Mouse (Mus musculus) hindbrain, embryonic 11.5 days (tissue): ENCODE results near the gene Ky. TPM values are rescaled to one million over a fixed set of nuclear protein-coding genes. Genes with fewer than 3 reads are reported as not detected.

Experiments used
- ATAC-seq: fragments of 200-750 bp; cut with Nextera tagmentation; 2 replicates; pipeline ENCODE4 v1.8.0; 2017; ENCODE audit warnings: mild to moderate bottlenecking, moderate TSS enrichment, moderate library complexity; ENCODE audit not compliant: low FRiP score
- DNase-seq: peaks from one replicate; pipeline ENCODE4 v3.0.0-alpha.2; 2015; ENCODE audit warnings: low spot score
- H3K27ac ChIP-seq: fragments of 300-500 bp; sonication (generic); 2 replicates; pipeline ENCODE4 v1.5.1; 2014; ENCODE audit warnings: mild to moderate bottlenecking, low read depth, low read length
- H3K27me3 ChIP-seq: fragments of 300-500 bp; sonication (generic); 2 replicates; pipeline ENCODE4 v1.6.1; 2014; ENCODE audit warnings: mild to moderate bottlenecking, low read length, moderate library complexity, mixed read lengths; ENCODE audit not compliant: control insufficient read depth, insufficient read depth
- H3K36me3 ChIP-seq: fragments of 300-500 bp; sonication (generic); 2 replicates; pipeline ENCODE4 v1.6.1; 2014; ENCODE audit warnings: mild to moderate bottlenecking, low read length, moderate library complexity, mixed read lengths; ENCODE audit not compliant: control insufficient read depth, insufficient read depth
- H3K4me1 ChIP-seq: fragments of 300-500 bp; sonication (generic); replicated peaks from 2 replicates; pipeline ENCODE4 v1.6.1; 2014; ENCODE audit warnings: low read length, mixed read lengths; ENCODE audit not compliant: control insufficient read depth, insufficient read depth
- H3K4me2 ChIP-seq: fragments of 300-500 bp; sonication (generic); replicated peaks from 2 replicates; pipeline ENCODE4 v1.6.1; 2014; ENCODE audit warnings: mild to moderate bottlenecking, low read depth, low read length
- H3K4me3 ChIP-seq: fragments of 300-500 bp; sonication (generic); 2 replicates; pipeline ENCODE4 v1.5.1; 2014; ENCODE audit warnings: low read depth, low read length
- H3K9ac ChIP-seq: fragments of 300-500 bp; sonication (generic); 2 replicates; pipeline ENCODE4 v1.6.1; 2014; ENCODE audit warnings: low read depth, low read length
- H3K9me3 ChIP-seq: fragments of 300-500 bp; sonication (generic); 2 replicates; pipeline ENCODE4 v1.6.1; 2016; ENCODE audit warnings: low read length; ENCODE audit not compliant: control insufficient read depth
- WGBS: fragments of 180-500 bp; shearing (Covaris S2); extraction: QIAGEN DNeasy Blood & Tissue Kit; methylation state at CpG from one replicate; pipeline ENCODE4 v1.1.7; 2014; 5-methylcytosine and 5-hydroxymethylcytosine counted together
- polyA plus RNA-seq: library from polyadenylated mRNA; unstranded; fragments of >200 nt; fragmentation: Nextera tagmentation; extraction: Ambion mirVana; gene quantifications from 2 replicates; pipeline ENCODE4 v1.2.1, GENCODE M21; 2014

Ky gene
- polyA plus RNA-seq, 1 experiment from 2014 or later = 0.26 TPM

GRCm38 (mm10) chr9:102542540-102542939, 37.0 kb downstream of the Ky start:
- Histone ChIP-seq H3K4me1 (peaks cover 5% of the 10 kb centered on the region; the same call in 1 of the 2 replicates), H3K27ac (no peak overlapping the region)
- ATAC-seq = no peak

GRCm38 (mm10) chr9:102543761-102544115, 38.2 kb downstream of the Ky start:
- no peaks in the 10 kb centered on the region for H3K36me3 ChIP-seq
- WGBS = 42% methylated on average over 2 of the region's 2 CpGs
- peak; percentile 15 for ATAC-seq
- no peak overlapping the region for H3K27ac ChIP-seq
- H3K27me3 ChIP-seq = no peaks in the 10 kb centered on the region
- no peak for DNase-seq
- peaks cover 5% of the 10 kb centered on the region; the same call in 1 of the 2 replicates for H3K4me1 ChIP-seq
- no peak overlapping the region for H3K4me2 ChIP-seq
- no peak overlapping the region for H3K4me3 ChIP-seq
- no peak overlapping the region for H3K9ac ChIP-seq
- no peaks in the 10 kb centered on the region for H3K9me3 ChIP-seq

More at GRCm38 (mm10) chr9:102542540-102542939, 37.0 kb downstream of the Ky start:
- no peak for DNase-seq
- H3K9ac ChIP-seq = peak overlapping the region; percentile 7; the same call in 1 of the 2 replicates
- H3K4me2 ChIP-seq = no peak overlapping the region
- 75% methylated on average over 8 of the region's 8 CpGs for whole genome bisulfite sequencing
- no peaks in the 10 kb centered on the region for H3K36me3 ChIP-seq
- H3K9me3 ChIP-seq = no peaks in the 10 kb centered on the region
- H3K27me3 ChIP-seq = no peaks in the 10 kb centered on the region
- no peak overlapping the region for H3K4me3 ChIP-seq

GRCm38 (mm10) chr9:102544116-102544772, 38.7 kb downstream of the Ky start:
- no peaks in the 10 kb centered on the region for H3K9me3 ChIP-seq
- DNase-seq = peak; percentile 66
- 18% methylated on average over 11 of the region's 11 CpGs for WGBS
- peak overlapping the region; percentile 55 for H3K9ac ChIP-seq
- no peaks in the 10 kb centered on the region for H3K36me3 ChIP-seq
- peaks cover 5% of the 10 kb centered on the region; the same call in 1 of the 2 replicates for H3K4me1 ChIP-seq
- H3K4me3 ChIP-seq = peak overlapping the region; percentile 22
- peak overlapping the region; percentile 51 for H3K27ac ChIP-seq
- ATAC-seq = peak; percentile 81
- H3K4me2 ChIP-seq = peak overlapping the region; percentile 46
- H3K27me3 ChIP-seq = no peaks in the 10 kb centered on the region

GRCm38 (mm10) chr9:102544773-102545366, 39.3 kb downstream of the Ky start:
- Histone ChIP-seq H3K9me3 (no peaks in the 10 kb centered on the region), H3K9ac (peak overlapping the region; percentile 55), H3K4me3 (peak overlapping the region; percentile 22), H3K4me2 (peak overlapping the region; percentile 46), H3K4me1 (peaks cover 5% of the 10 kb centered on the region; the same call in 1 of the 2 replicates), H3K27ac (peak overlapping the region; percentile 58), H3K36me3 (no peaks in the 10 kb centered on the region), H3K27me3 (no peaks in the 10 kb centered on the region)
- under 1% methylated on average over 26 of the region's 26 CpGs for WGBS
- DNase-seq (peak; percentile 97), ATAC-seq (peak; percentile 81)

GRCm38 (mm10) chr9:102545406-102546255, 40.1 kb downstream of the Ky start:
- ATAC-seq = peak; percentile 15
- 32% methylated on average over 22 of the region's 22 CpGs for WGBS

GRCm38 (mm10) chr9:102546256-102547027, 40.9 kb downstream of the Ky start:
- H3K9me3 ChIP-seq = no peaks in the 10 kb centered on the region
- no peak for ATAC-seq
- H3K4me2 ChIP-seq = no peak overlapping the region
- no peaks in the 10 kb centered on the region for H3K27me3 ChIP-seq
- peaks cover 5% of the 10 kb centered on the region; the same call in 1 of the 2 replicates for H3K4me1 ChIP-seq
- WGBS = 68% methylated on average over 20 of the region's 20 CpGs
- no peak overlapping the region for H3K27ac ChIP-seq
- DNase-seq = peak; percentile 4
- no peak overlapping the region for H3K9ac ChIP-seq
- H3K4me3 ChIP-seq = no peak overlapping the region
- no peaks in the 10 kb centered on the region for H3K36me3 ChIP-seq

More at GRCm38 (mm10) chr9:102545406-102546255, 40.1 kb downstream of the Ky start:
- H3K4me1 ChIP-seq = peaks cover 5% of the 10 kb centered on the region; the same call in 1 of the 2 replicates
- no peak overlapping the region; the same call in 1 of the 2 replicates for H3K4me3 ChIP-seq
- H3K4me2 ChIP-seq = peak overlapping the region; percentile 46
- peak overlapping the region; percentile 58; the same call in 1 of the 2 replicates for H3K27ac ChIP-seq
- no peaks in the 10 kb centered on the region for H3K27me3 ChIP-seq
- no peaks in the 10 kb centered on the region for H3K9me3 ChIP-seq
- DNase-seq = no peak
- H3K9ac ChIP-seq = peak overlapping the region; percentile 37; the same call in 1 of the 2 replicates
- H3K36me3 ChIP-seq = no peaks in the 10 kb centered on the region

GRCm38 (mm10) chr9:102547028-102547354, 41.4 kb downstream of the Ky start:
- 51% methylated on average over 7 of the region's 7 CpGs for WGBS
- no peak overlapping the region for H3K4me2 ChIP-seq
- no peak overlapping the region for H3K27ac ChIP-seq
- no peaks in the 10 kb centered on the region for H3K27me3 ChIP-seq
- H3K9me3 ChIP-seq = no peaks in the 10 kb centered on the region
- no peak for ATAC-seq
- H3K4me1 ChIP-seq = peaks cover 5% of the 10 kb centered on the region; the same call in 1 of the 2 replicates
- no peak for DNase-seq
- no peak overlapping the region for H3K9ac ChIP-seq
- no peak overlapping the region for H3K4me3 ChIP-seq
- H3K36me3 ChIP-seq = no peaks in the 10 kb centered on the region

GRCm38 (mm10) chr9:102549211-102549610, 43.7 kb downstream of the Ky start:
- Histone ChIP-seq H3K27me3 (no peaks in the 10 kb centered on the region), H3K27ac (no peak overlapping the region), H3K4me1 (0 out of 2 replicates have a peak, but pooled peaks cover 2% of the 10 kb centered on the region), H3K4me3 (no peak overlapping the region), H3K9me3 (no peaks in the 10 kb centered on the region), H3K4me2 (no peak overlapping the region), H3K9ac (no peak overlapping the region), H3K36me3 (no peaks in the 10 kb centered on the region)
- ATAC-seq (no peak), DNase-seq (no peak)
- WGBS = 85% methylated on average over 8 of the region's 8 CpGs
